Mouse (Mus musculus) spleen, adult 2 months (tissue): Measurements from ENCODE around the gene Adamts9. TPM values are rescaled to one million over a fixed set of nuclear protein-coding genes. Genes with fewer than 3 reads are reported as not detected.

Experiments
- DNase-seq, 2 experiments: peaks; one replicate each; pipeline versions ENCODE4 v3.0.0 to v3.0.0-alpha.2; 2012 to 2021; ENCODE audit warnings: low spot score in 2 of 2, low read depth in 1 of 2
- H3K27ac ChIP-seq: fragments of 200-500 bp; 2 replicates; pipeline ENCODE4 v1.5.1; 2012; ENCODE audit warnings: low read length, inconsistent platforms; ENCODE audit not compliant: insufficient read depth
- H3K27me3 ChIP-seq: fragments of 200-500 bp; 2 replicates; pipeline ENCODE4 v1.6.1; 2012; ENCODE audit warnings: mild to moderate bottlenecking, moderate library complexity, low read length, inconsistent platforms; ENCODE audit not compliant: control insufficient read depth, insufficient read depth
- H3K36me3 ChIP-seq: fragments of 200-500 bp; 2 replicates; pipeline ENCODE4 v1.6.1; 2012; ENCODE audit warnings: mild to moderate bottlenecking, low read length, inconsistent platforms; ENCODE audit not compliant: control insufficient read depth, insufficient read depth
- H3K4me1 ChIP-seq: fragments of 200-500 bp; 2 replicates; pipeline ENCODE4 v1.6.1; 2011; ENCODE audit warnings: inconsistent platforms; ENCODE audit not compliant: control insufficient read depth, insufficient read depth, insufficient read length
- H3K4me3 ChIP-seq: fragments of 200-500 bp; 2 replicates; pipeline ENCODE4 v1.5.1; 2011; ENCODE audit warnings: mild to moderate bottlenecking, inconsistent platforms; ENCODE audit not compliant: insufficient read depth, insufficient read length; ENCODE audit errors: extremely low read depth
- CTCF ChIP-seq: fragments of 200-500 bp; IDR thresholded peaks from 2 replicates; pipeline ENCODE4 v1.5.1; 2011; ENCODE audit warnings: mild to moderate bottlenecking, inconsistent platforms; ENCODE audit not compliant: insufficient read depth, insufficient read length, insufficient replicate concordance; ENCODE audit errors: extremely low read depth
- POLR2A ChIP-seq: fragments of 200-500 bp; IDR thresholded peaks from 2 replicates; pipeline ENCODE4 v1.6.1; 2011; ENCODE audit warnings: low read depth, low read length, inconsistent platforms
- WGBS: fragments of 180-500 bp; shearing (Covaris S2); methylation state at CpG from one replicate; pipeline ENCODE4 v1.1.7; 2018; 5-methylcytosine and 5-hydroxymethylcytosine counted together
- polyA plus RNA-seq: library from polyadenylated mRNA; depleted of rRNA; stranded (reverse); fragments of >200 nt; gene quantifications from 2 replicates; pipeline ENCODE4 v1.2.3, GENCODE M21; 2012

Adamts9 gene
- polyA plus RNA-seq, 1 experiment, result 1.5 TPM

GRCm38 (mm10) chr6:92862599-92862998 lies 80.7 kb downstream of the Adamts9 start:
- no peak for DNase-seq
- H3K36me3 ChIP-seq, result no peaks in the 10 kb centered on the region
- H3K4me1 ChIP-seq, result no peaks in the 10 kb centered on the region
- 84% methylated on average over 9 of the region's 9 CpGs for WGBS
- H3K27me3 ChIP-seq, result no peaks in the 10 kb centered on the region
- H3K4me3 ChIP-seq, result no peak overlapping the region
- TF ChIP-seq CTCF (no peak), POLR2A (no peak)
- no peak overlapping the region for H3K27ac ChIP-seq

DNA sequence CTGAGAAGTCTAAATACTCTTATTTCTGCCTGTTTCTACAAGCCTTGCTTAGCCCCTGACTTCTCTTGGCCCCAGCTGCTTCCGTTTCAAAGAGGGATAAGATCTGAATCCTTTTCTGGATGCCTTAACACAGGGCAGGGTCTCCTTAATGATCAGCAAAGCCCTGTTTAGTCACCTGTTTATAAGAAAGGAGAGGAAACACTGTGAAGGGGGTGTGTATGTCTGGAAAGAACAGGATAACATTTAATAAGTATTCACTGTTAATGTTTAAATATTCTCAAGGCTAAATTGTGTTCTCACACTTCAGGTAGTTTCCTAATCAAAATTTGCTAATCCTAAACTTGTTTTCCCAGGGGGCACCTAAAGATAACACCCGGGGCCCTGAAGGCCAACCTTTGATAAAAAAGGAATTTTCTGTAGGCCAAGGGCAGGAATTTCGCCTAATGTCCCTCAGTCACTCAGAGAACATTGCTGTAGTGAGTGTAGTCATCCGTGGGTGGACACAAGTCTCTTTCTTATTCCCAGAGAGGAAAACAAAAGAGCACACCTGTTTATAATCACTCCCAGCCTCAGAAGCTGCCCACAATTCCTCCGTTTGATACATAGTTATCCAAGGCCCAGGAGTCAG lies 82.9 kb downstream of the Adamts9 start:
- WGBS, result 81% methylated on average over 5 of the region's 5 CpGs
- H3K27ac ChIP-seq, result no peak overlapping the region
- DNase-seq, result no peak

DNA sequence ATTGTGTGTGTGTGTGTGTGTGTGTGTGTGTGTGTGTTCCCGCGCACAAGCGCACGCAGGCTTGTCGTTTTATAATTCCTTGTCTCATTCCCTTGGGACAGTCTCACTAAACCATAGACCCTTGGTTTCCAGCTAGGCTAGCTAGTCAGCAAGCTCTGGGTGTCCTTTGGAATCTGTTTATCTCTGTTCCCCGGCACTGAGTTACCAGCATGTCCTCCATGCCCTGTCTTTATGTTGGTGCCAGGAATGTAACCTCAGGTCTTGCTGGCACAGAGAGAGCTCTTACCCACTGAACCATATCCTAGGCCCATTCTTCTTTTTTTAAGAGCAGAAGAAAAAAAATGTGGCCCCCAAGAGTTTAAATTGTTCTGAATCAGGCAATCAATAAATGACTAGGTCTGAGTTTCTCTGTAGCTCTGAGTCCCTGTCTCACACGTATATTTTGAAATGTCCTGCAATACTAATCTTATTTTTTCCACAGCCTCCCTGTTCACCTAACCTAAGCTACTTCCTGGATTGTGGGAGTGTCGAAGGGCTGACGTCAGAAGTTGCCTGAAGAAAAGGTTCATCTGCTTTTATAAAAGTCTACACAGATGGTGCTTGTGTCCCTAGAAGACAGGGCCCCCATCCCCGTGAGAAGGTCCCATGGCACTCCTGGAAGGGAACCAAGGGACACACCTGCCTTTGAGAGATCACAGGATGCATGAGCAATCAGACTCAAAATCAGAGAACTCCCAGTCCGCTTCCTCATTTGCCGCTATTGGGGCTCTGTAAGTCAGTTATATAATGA lies 84.4 kb downstream of the Adamts9 start:
- H3K4me3 ChIP-seq, result no peak overlapping the region
- no peaks in the 10 kb centered on the region for H3K27me3 ChIP-seq
- H3K36me3 ChIP-seq, result no peaks in the 10 kb centered on the region
- TF ChIP-seq POLR2A (no peak), CTCF (no peak)
- H3K4me1 ChIP-seq, result no peaks in the 10 kb centered on the region
- no peak for DNase-seq
- H3K27ac ChIP-seq, result no peak overlapping the region
- WGBS, result 74% methylated on average over 12 of the region's 12 CpGs

More for the DNA sequence above, 82.9 kb downstream of the Adamts9 start:
- Histone ChIP-seq H3K36me3 (no peaks in the 10 kb centered on the region), H3K4me3 (no peak overlapping the region), H3K27me3 (no peaks in the 10 kb centered on the region), H3K4me1 (no peaks in the 10 kb centered on the region)
- TF ChIP-seq POLR2A (no peak), CTCF (no peak)

GRCm38 (mm10) chr6:92857761-92858160 lies 85.5 kb downstream of the Adamts9 start:
- Histone ChIP-seq H3K27me3 (no peaks in the 10 kb centered on the region), H3K27ac (no peak overlapping the region), H3K4me1 (no peaks in the 10 kb centered on the region), H3K4me3 (no peak overlapping the region), H3K36me3 (no peaks in the 10 kb centered on the region)
- WGBS, result 90% methylated on average over 13 of the region's 13 CpGs
- TF ChIP-seq CTCF (no peak), POLR2A (no peak)
- no peak for DNase-seq

- Histone ChIP-seq H3K4me1 (no peaks in the 10 kb centered on the region), H3K4me3 (no peak overlapping the region), H3K27me3 (no peaks in the 10 kb centered on the region), H3K36me3 (no peaks in the 10 kb centered on the region), H3K27ac (no peak overlapping the region)
- DNase-seq, result no peak
- TF ChIP-seq POLR2A (no peak), CTCF (no peak)
- WGBS, result 83% methylated on average over 4 of the region's 4 CpGs
Observed at GRCm38 (mm10) chr6:92854873-92855272, 88.4 kb downstream of the Adamts9 start.

DNA sequence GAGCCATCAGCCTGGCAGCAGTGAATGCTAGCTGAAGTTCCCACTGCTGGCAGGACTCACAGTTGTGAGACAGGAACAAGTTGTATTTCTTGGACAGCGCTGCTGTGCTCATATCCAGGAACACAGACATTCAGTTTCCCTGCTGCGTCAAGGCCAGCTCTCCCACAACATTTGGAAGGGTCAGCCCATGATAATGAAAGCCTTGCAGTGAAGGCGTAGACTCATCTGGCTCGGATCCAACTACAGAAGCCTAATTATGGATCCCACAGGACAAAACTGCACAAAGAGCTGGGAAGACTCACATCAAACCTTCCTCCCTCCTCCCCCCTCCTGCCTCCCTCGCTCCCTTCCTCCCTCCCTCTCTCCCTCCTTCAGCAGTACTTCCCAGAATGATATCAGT lies 93.0 kb downstream of the Adamts9 start:
- H3K27ac ChIP-seq, result no peak overlapping the region
- no peaks in the 10 kb centered on the region for H3K4me1 ChIP-seq
- DNase-seq, result no peak
- WGBS, result 78% methylated on average over 5 of the region's 5 CpGs
- no peaks in the 10 kb centered on the region for H3K27me3 ChIP-seq
- H3K36me3 ChIP-seq, result no peaks in the 10 kb centered on the region
- TF ChIP-seq CTCF (no peak), POLR2A (no peak)
- no peak overlapping the region for H3K4me3 ChIP-seq

GRCm38 (mm10) chr6:92849208-92849607 lies 94.1 kb downstream of the Adamts9 start:
- Histone ChIP-seq H3K27ac (no peak overlapping the region), H3K4me3 (no peak overlapping the region), H3K4me1 (no peaks in the 10 kb centered on the region), H3K36me3 (no peaks in the 10 kb centered on the region), H3K27me3 (no peaks in the 10 kb centered on the region)
- TF ChIP-seq POLR2A (no peak), CTCF (no peak)
- no peak for DNase-seq
- 91% methylated on average over 9 of the region's 9 CpGs for WGBS
